Mouse (Mus musculus) adrenal gland, adult 8-10 months (tissue): ENCODE results near the gene Rab17. TPM values are rescaled to one million over a fixed set of nuclear protein-coding genes. Genes with fewer than 3 reads are reported as not detected.

ENCODE experiments used
- DNase-seq: peaks from one replicate; pipeline ENCODE4 v3.0.0; 2022
- total RNA-seq, 4 experiments: library from RNA; stranded (reverse); gene quantifications; 2 replicates each; pipeline ENCODE4 v1.2.4; 2022

Rab17 gene
- not detected for total RNA-seq

- DNase-seq, result no peak
These were observed at the start of gene Rab17 for GRCm38 (mm10) chr1:90969347-90969784. Gene Rab17 (minus strand): TSS chr1:90969661.

GRCm38 (mm10) chr1:91017111-91017758, 47.8 kb upstream of the Rab17 start:
- DNase-seq, result no peak

GRCm38 (mm10) chr1:91015571-91015970, 46.1 kb upstream of the Rab17 start:
- no peak for DNase-seq

- DNase-seq, result no peak
These were observed 44.3 kb upstream of the Rab17 start for GRCm38 (mm10) chr1:91013803-91014202.

GRCm38 (mm10) chr1:91011336-91011735, 41.9 kb upstream of the Rab17 start:
- no peak for DNase-seq

- no peak for DNase-seq
These were observed 41.3 kb upstream of the Rab17 start for GRCm38 (mm10) chr1:91010716-91011115.

GRCm38 (mm10) chr1:91010216-91010615, 40.8 kb upstream of the Rab17 start:
- DNase-seq, result no peak

GRCm38 (mm10) chr1:91009266-91009665, 39.8 kb upstream of the Rab17 start:
- DNase-seq, result peak; percentile 60

GRCm38 (mm10) chr1:91008746-91009145, 39.3 kb upstream of the Rab17 start:
- no peak for DNase-seq

- DNase-seq, result no peak
These were observed 38.8 kb upstream of the Rab17 start for GRCm38 (mm10) chr1:91008147-91008682.

GRCm38 (mm10) chr1:91006708-91007107, 37.2 kb upstream of the Rab17 start:
- no peak for DNase-seq

GRCm38 (mm10) chr1:91006037-91006436, 36.6 kb upstream of the Rab17 start:
- no peak for DNase-seq

- DNase-seq, result no peak
These were observed 34.2 kb upstream of the Rab17 start for GRCm38 (mm10) chr1:91003522-91004253.

GRCm38 (mm10) chr1:91002641-91003040, 33.2 kb upstream of the Rab17 start:
- no peak for DNase-seq

GRCm38 (mm10) chr1:91001871-91002539, 32.5 kb upstream of the Rab17 start:
- DNase-seq, result no peak

- no peak for DNase-seq
These were observed 31.6 kb upstream of the Rab17 start for GRCm38 (mm10) chr1:91001101-91001500.

GRCm38 (mm10) chr1:90999911-91000601, 30.6 kb upstream of the Rab17 start:
- DNase-seq, result no peak

- DNase-seq, result no peak
These were observed 29.6 kb upstream of the Rab17 start for GRCm38 (mm10) chr1:90998891-90999611.

- DNase-seq, result no peak
These were observed 28.9 kb upstream of the Rab17 start, which contains the start of gene Lrrfip1 for GRCm38 (mm10) chr1:90998268-90998890. Gene Lrrfip1 (plus strand): TSS chr1:90998737.

- no peak for DNase-seq
These were observed 28.2 kb upstream of the Rab17 start for GRCm38 (mm10) chr1:90997641-90998040.

GRCm38 (mm10) chr1:90997136-90997535, 27.7 kb upstream of the Rab17 start:
- no peak for DNase-seq
